Mouse (Mus musculus): ENCODE data around the gene Atpaf2.
"Not testable (repeated sequence)": the region's sequence is repeated elsewhere in the genome, so short reads cannot be mapped to it uniquely, and the experiment has no call there.

Gene Atpaf2

DNA sequence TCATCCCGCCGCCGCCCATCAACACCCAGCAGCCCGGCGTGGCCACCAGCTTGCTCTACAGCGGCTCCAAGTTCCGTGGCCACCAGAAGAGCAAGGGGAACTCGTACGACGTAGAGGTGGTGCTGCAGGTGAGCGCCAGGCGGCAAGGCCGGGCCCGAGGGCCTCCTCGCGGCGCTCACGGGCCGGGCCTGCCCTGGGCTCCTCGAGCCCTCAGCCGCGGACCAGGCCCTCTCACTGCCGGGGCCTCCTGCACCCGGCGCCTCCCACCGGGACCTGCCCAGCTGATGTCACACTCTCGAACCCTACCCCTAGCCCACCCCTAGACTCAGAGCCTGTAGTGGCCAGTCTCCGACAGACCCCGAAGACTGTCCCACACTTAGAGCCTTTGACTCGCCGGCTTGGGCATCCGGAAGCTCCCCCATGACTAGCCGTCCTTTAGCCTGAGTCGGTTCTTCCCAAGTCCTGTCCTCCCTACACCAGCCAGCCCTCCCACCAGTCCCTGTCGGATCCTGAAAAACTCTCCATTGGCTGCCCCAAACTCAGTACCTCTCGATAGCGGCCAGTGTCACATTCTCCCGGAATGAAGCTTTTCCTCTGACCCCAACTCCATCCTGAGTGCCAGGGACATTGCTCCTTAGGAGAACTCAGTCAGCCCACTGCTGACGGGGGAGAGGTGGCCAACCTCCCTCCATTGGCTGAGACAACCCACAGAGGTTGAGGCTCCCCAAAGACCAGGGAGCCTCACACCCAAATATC lies at the start of gene Atpaf2:
Gene Atpaf2 (minus strand): TSS at position 741 of the 756 bp plus-strand sequence.
- DNase-seq, result no peak

DNA sequence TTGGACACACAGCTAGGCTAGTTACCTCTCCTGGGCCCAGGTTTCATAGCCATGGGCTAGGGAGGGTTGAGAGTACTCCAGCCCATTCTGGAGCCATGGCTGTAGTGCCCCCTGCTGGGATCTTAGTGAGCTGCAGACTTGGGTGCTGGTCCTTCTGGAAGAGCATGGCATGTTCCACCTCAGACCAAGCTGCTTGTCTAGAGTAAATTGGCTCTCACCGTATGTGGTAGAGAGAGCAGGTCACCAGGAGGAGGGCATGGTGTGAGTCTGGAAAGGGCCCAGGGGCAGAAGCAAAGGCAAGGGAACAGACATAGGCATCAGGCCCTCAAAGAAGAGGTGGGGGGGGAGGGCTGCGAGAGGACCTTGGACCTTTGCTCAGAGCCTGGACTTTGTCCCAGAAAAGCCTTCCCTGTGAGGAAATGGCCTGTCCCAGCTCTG lies 47.7 kb upstream of the Atpaf2 start:
- no peak for DNase-seq

DNA sequence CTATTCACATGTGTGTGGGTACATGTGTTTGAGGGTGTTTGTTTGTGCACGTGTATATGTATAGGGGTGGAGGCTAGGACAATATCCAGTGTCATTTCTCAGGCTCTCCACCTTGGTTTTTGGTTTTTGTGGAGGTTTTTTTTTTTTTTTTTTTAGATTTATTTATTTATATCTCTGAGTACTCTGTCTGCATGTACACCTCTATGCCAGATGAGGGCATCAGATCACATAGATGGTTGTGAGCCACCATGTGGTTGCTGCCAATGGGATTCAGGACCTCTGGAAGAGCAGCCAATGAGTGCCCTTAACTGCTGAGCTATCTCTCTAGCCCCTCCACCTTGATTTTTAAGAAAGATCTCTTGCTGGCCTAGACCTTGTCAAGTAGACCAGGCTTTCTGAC lies 39.7 kb upstream of the Atpaf2 start:
- no peak for DNase-seq

GRCm38 (mm10) chr11:60454745-60455087 lies 36.5 kb upstream of the Atpaf2 start:
- no peak for DNase-seq

- peak; percentile 88 for DNase-seq
Observed at GRCm38 (mm10) chr11:60454080-60454744, 36.0 kb upstream of the Atpaf2 start, which contains the start of gene Drg2. Drg2 (plus strand) TSS chr11:60454591.

GRCm38 (mm10) chr11:60444007-60444406 lies 25.8 kb upstream of the Atpaf2 start:
- no peak for DNase-seq

GRCm38 (mm10) chr11:60442896-60443295 lies 24.6 kb upstream of the Atpaf2 start:
- DNase-seq, result no peak

DNA sequence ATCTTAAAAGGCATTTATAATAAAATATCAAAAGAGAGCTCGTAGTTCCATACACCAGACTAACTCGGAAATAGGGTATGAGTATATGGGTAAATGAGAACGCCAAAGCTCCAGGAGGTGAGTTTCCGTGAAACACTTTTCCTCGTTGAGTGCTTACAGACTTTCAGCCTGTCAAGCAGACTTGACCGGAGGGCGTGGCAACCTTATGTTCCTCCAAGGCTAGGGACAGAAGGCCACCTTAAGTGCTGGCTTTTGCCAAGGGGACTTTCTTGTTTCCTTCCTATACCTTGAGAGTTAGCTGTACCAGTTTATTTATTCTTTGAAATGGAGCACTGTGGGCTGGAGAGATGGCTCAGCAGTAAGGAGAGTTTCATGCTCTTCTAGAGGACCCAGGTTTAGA lies 21.9 kb upstream of the Atpaf2 start:
- DNase-seq, result no peak

DNA sequence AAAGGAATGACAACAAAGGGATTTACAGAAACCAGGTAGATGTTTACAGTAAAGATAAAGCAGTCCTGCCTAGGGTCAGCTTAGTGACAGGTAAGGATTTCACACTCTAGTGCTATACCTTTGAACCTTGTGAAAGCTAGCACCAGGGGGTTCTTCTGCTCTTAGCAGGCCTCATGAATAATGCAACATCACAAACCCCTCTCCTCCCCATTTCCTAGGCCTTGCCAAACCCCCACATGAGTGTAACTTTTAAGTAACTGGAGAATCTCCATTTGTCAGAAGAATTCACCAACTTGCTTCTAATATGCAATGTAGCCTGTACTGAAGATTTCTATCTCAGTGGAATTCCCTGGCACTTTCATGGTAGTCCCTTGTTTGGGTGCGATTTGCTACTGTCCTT lies 21.4 kb upstream of the Atpaf2 start:
- DNase-seq, result not testable (repeated sequence)

GRCm38 (mm10) chr11:60436618-60437017 lies 18.4 kb upstream of the Atpaf2 start:
- no peak for DNase-seq

DNA sequence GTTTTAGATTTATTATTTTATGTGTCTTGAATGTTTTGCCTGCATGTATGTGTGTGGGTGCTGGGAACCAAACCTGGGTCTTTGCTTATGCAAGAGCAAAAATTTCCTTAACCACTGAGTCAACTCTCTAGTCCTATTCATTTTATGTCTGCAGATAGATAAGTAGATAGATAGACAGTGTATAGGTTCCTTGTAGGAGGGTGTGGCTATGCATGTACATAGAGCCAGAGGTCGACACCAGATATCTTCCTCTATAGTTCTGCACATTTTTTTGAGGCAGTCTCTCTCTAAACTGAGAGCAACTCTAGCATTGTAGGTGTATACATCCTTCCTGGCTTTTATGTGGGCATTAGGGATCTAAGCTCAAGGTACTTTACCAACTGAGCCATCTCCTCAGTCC lies 16.9 kb upstream of the Atpaf2 start:
- no peak for DNase-seq

DNA sequence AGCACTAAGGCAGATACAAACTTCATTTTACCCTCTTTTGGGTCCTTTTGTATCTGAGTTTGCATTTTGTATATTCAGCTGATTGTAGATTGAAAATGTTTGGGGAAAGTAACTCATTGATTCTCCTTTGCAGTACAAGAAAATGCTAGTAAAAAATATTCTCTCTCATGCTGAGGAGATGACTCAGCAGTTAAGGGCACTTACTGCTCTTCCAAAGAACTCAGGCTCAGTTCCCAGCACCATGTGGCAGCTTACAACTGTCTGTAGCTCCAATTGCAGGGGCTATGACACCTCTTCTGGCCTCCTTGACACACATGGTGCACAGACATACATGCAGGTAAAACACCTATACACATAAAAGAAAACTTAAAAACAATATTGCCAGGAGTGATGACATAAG lies 15.2 kb upstream of the Atpaf2 start:
- no peak for DNase-seq

DNA sequence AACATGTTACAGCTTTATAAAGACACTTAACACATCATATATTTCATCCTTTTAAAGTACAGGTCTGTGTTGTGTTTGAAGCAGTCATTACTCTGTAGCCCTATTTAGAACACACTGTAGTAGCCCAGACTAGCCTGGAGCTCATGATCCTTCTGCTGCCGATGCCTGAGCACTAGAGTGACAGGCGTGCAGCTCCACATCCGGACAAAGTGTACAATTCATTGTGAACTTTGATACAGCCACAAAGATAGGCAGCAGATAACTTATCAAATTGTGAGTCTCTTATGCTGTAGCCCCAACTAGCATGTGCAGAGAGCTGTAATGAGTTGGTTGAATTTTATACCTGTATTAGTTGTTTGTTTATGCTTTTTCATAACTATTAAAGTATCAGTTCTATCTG lies 9.4 kb upstream of the Atpaf2 start:
- DNase-seq, result no peak

GRCm38 (mm10) chr11:60426417-60426816 lies 8.2 kb upstream of the Atpaf2 start:
- no peak for DNase-seq

DNA sequence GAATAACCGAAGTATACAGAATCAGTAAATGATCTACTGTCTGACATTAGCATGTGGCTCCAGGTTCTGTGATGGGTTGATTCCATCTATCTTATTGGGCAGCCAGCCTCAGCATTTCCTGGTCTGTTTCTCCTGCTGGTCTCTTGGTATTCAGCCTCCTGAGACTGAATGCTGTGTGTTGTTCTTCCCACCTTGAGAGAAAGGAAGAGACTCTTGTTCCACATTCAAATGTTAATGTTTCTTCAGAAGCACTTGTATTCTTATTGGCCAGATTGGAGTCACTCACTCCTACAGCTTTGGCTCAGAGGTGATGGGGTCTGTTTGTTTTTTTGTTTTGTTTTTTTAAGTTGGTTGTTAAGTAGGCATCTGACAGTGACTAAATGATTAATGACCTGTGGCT lies 4.7 kb upstream of the Atpaf2 start:
- no peak for DNase-seq

DNA sequence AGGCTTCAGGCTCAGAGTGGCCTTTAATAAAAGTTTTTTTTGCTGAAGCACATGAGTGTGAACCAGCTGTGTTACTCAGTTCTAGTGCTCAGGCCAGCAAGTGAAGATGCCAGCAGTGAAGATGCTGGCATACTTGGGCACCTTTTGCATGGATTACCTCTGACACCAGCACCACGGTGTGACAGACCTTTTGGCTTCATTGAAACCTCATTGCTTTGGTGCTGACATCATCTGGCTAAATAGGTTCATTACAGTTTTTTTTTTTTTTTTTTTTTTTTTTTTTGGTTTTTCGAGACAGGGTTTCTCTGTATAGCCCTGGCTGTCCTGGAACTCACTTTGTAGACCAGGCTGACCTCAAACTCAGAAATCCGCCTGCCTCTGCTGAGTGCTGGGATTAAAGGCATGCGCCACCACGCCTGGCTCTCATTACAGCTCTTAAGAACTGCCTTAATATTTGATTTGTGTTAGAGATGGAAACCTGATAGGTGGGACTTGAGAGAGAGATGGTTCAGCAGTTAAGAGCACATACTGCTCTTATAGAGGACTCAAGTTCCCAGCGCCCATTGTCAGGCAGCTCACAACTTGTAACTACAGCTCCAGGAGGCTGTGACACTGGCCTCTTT lies 3.9 kb upstream of the Atpaf2 start:
- no peak for DNase-seq

GRCm38 (mm10) chr11:60418473-60418803 lies 181 bp upstream of the Atpaf2 start:
- no peak for DNase-seq

DNA sequence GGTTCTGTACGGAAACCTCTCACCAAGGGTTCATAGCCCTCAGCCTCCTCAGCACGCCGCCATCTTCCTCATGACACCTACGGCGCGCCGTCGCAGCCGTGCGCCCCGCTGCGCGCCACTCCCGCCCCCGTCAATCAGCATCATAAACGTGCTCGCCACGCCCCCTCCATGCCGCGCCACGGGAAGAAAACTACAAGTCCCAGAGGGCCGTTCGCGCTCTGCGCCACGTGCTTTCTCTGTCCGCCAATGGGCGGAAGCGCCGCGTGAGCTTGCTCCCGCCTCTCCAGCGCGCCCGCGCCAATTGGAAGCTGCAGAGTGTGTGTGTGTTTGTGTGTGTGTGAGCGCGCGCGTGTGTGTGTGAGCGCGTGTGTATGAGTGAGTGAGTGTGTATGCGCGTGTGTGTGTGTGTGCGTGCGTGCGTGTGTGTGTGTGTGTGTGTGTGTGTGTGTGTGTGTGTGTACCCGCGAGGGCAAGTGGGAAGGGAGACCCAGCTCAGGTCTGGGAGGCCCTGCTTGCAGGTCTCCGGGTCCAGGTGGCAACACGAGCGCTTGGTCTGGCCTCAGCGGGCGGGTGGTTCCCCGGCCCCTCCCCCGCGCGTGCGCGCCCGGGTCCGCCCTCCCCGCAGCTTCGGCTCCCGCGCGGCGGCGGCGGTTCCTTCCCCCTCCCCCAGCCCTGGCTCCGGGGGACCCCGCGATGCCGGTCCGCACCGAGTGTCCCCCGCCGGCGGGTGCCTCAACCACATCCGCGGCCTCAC lies 1.1 kb downstream of the Atpaf2 start, which contains the start of gene Gid4:
Gene Gid4 (plus strand): TSS at position 183 of the 754 bp plus-strand sequence.
- DNase-seq, result peak; percentile 99

- DNase-seq, result no peak
Observed at GRCm38 (mm10) chr11:60416590-60416962, 1.7 kb downstream of the Atpaf2 start.

GRCm38 (mm10) chr11:60412921-60413320 lies 5.3 kb downstream of the Atpaf2 start:
- no peak for DNase-seq

DNA sequence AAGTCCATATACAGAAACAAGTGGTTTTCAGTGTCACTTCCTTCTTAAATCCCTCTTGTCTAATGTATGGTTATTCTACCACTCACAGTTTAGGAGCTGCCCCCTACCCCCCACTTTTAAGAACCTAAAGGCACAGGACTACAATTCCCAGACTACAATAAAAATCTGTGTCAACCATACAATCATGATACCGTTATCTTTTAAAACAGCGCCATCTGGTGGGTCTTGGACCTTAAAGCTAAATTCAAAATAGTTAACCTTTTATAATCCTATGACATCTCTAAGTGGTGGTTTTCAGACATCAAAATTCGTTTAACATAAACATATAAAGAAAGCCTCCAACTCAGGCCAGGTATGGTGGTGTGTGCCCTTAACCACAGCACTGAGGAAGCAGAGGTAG lies 6.1 kb downstream of the Atpaf2 start:
- DNase-seq, result peak; percentile 61

DNA sequence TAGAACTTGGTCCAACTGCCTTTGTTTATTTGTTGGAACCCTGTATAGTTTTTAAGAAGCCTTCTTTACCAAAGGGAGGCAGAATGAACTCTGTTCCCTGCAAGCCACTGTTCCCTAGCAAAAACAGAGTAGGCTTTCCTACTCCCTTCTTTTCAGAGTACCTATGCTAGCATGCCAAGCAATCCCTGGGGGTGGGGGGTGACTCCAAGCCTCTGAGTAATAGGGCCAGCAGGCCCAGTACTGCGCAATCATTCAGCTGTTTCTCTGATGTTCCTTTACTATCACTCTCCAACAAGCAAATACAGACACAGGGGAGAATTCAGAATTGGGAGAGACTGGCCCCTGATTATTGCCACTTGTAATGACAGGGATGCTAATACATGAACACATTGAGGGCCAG lies 11.7 kb downstream of the Atpaf2 start:
- no peak for DNase-seq

DNA sequence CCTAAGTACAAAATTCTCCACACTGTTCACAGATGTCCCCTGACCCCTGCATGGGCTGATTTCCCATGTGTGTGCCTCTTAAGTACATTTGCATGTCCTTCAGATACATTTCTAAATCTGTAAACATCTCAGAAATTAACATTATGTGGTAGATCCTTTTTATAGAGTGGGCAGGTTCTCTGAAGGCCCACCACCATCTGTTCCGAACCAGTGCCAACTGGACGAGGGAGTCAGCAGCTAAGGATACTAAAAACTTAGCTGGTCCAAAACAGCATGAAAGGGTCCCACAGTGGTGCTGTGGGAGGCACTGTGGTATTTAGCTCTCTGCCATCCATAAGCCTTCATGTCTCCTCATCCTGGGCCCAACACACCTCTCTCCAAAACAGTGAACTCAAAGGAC lies 21.1 kb downstream of the Atpaf2 start:
- DNase-seq, result peak; percentile 55

- peak; percentile 63 for DNase-seq
Observed at GRCm38 (mm10) chr11:60396546-60396945, 21.7 kb downstream of the Atpaf2 start.
